Mouse (Mus musculus) CH12.LX (cell line): ENCODE measurements around the gene Tmcc1.

Experiments
- CTCF ChIP-seq, 2 experiments: IDR thresholded peaks in 1 of 2; conservative IDR thresholded peaks in 1 of 2; 2 replicates each; pipeline ENCODE4 v1.5.1; 2011 to 2012; ENCODE audit warnings: low read depth in 2 of 2, low read length in 2 of 2, improper control_type of control experiment in 1 of 2, inconsistent platforms in 1 of 2, mild to moderate bottlenecking in 1 of 2, moderate library complexity in 1 of 2
- IRF4 ChIP-seq: IDR thresholded peaks from 2 replicates; pipeline ENCODE4 v1.6.1; 2014; ENCODE audit warnings: low read depth, mild to moderate bottlenecking, inconsistent platforms, low read length, improper control_type of control experiment
- MEF2A ChIP-seq: IDR thresholded peaks from 2 replicates; pipeline ENCODE4 v1.6.1; 2014; ENCODE audit warnings: low read depth, mild to moderate bottlenecking, inconsistent platforms, low read length, improper control_type of control experiment, borderline replicate concordance
- NELFE ChIP-seq: IDR thresholded peaks from 2 replicates; pipeline ENCODE4 v1.6.1; 2011; ENCODE audit warnings: low read depth, low read length, improper control_type of control experiment
- POLR2A ChIP-seq: IDR thresholded peaks from 2 replicates; pipeline ENCODE4 v1.6.1; 2011; ENCODE audit warnings: low read depth, mild to moderate bottlenecking, improper control_type of control experiment, low read length
- RCOR1 ChIP-seq: conservative IDR thresholded peaks from 2 replicates; pipeline ENCODE4 v1.6.1; 2012; ENCODE audit warnings: low read depth, mild to moderate bottlenecking, inconsistent platforms, low read length, improper control_type of control experiment
- TCF12 ChIP-seq: IDR thresholded peaks from 2 replicates; pipeline ENCODE4 v1.6.1; 2014; ENCODE audit warnings: low read depth, mild to moderate bottlenecking, inconsistent platforms, low read length, improper control_type of control experiment
- ZNF384 ChIP-seq: IDR thresholded peaks from 2 replicates; pipeline ENCODE4 v1.6.1; 2012; ENCODE audit warnings: low read depth, low read length, improper control_type of control experiment, inconsistent platforms

DNA sequence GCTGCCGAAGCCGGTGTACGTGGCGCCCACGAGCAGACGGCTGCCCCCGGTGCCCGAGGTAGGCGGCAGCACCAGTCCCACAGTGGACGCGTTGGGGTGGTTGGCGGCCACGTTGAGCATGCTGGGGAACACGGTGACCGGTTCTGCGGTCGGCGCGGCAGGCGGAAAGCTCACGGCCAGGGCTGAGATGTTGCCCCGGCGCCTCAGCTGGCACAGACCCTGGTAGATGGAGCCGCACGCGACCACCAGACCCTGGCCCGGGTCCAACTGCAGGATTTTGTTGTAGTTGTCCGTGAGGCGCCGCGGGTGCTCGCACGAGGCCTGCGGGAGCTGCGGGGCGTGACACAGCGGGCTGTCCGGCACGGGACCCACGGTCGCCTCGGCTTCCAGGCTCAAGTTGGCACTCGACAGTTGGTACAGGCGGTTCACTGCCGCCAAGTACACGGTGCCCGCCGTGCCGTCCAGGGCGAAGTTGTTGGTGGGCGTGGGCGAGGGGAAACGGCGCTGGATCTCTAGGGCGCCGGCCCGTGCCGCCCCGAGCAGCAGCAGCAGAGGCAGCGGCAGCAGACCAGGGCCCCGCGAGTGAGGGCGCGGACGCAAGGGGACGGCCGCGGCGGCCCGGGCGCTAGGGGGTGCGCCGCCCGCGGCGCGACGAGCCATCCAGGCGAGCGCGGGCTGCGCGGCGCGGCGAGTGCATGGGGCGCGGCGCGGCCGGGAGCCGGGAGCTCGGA lies 199.0 kb downstream of the Tmcc1 start:
- TF ChIP-seq MEF2A (no peak), IRF4 (no peak), TCF12 (no peak), ZNF384 (no peak), POLR2A (no peak), CTCF (conservative IDR thresholded peaks at IDR 0.05 in 1 of 2, IDR thresholded peaks at IDR 0.05 in 1 of 2; ENCODE audit: low read depth in 2 of 2, low read length in 2 of 2) (peak in 1 of 2 experiments; percentile 10; a peak in 1 of 4 replicates), NELFE (no peak), RCOR1 (no peak)
